Mouse (Mus musculus): ENCODE measurements around the gene Cobl.

The Cobl gene

GRCm38 (mm10) chr11:12311419-12311818 is 153.3 kb downstream of the Cobl start:
- peak in 1 of 2 experiments; percentile 17 for DNase-seq (ENCODE audit: low spot score in 2 of 2)

GRCm38 (mm10) chr11:12309423-12310023 is 155.2 kb downstream of the Cobl start:
- no peak for DNase-seq (ENCODE audit: low spot score in 2 of 2)

- no peak for DNase-seq (ENCODE audit: low spot score in 2 of 2)
Observed at GRCm38 (mm10) chr11:12304879-12305278, 159.9 kb downstream of the Cobl start.

DNA sequence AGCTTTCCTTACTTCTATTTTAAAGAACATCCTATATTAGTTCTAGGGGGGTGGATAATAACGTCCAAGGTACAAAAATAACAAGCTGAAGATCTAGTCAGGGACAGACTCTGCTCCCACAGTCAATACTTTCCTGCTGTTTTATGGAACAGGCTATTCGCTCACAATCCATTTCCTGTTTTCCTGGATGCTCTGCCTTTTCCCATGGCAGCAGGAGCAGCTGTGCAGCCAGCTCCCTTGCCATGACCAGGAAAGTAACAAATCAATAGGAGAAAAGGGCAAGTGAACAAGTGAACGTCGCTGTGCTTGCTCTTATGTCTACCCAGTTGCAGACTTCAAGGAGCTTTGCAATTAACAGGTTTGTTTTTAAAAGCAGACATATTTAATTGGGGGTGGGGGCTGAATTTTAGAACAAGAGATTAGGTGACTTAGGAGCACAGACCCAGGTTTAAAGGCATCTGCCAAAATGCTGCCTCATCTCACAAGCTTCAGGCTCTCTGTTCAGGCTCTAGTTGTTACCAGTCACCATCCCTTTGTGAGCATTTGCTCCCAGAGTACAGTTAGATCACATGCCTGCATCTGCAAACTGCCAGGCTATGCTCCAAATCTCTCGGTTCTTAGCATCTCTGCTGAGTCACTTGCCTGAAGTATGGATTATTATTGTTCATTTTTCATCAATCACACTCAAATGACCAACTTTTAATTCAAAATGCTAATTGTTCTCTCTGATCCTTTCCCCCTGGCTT is 164.9 kb downstream of the Cobl start:
- DNase-seq (ENCODE audit: low spot score in 2 of 2) = peak; percentile 14 to 21

- no peak for DNase-seq (ENCODE audit: low spot score in 2 of 2)
Observed at GRCm38 (mm10) chr11:12291654-12291935, 173.2 kb downstream of the Cobl start.

DNA sequence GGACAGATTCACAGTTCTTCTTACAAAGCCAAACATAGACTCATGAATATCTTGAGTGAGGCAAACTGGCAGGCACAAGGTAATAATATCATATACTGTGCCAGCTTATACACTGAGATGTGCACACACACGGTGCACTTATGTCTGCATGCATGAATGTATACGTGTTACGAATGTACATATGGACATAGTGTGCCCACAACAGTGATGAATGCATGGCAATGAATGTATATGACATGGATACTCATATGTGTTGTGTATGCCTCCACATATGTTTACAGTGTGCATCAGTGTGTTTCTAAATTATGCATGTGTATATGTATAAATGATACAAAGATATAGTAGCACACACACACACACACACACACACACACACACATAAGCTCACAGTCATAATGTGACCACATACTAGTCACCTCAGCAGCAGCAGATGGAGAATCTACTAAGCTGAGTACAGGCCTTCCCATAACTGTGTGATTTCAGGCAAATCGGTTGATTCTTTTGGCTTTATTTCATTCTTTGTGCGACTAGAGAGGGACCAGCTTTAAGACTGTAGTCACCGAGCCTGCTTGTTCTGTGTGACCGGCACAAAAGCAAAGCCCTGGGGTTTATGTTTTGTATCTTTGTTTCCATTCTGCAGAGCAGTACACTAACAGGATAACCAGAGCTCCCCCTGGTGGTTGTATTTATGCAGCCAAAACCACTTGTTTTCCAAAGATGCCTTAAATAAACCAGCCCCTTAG is 173.7 kb downstream of the Cobl start:
- peak; percentile 19 to 68 for DNase-seq (ENCODE audit: low spot score in 2 of 2)

GRCm38 (mm10) chr11:12285319-12286021 is 179.3 kb downstream of the Cobl start:
- no peak for DNase-seq (ENCODE audit: low spot score in 2 of 2)

DNA sequence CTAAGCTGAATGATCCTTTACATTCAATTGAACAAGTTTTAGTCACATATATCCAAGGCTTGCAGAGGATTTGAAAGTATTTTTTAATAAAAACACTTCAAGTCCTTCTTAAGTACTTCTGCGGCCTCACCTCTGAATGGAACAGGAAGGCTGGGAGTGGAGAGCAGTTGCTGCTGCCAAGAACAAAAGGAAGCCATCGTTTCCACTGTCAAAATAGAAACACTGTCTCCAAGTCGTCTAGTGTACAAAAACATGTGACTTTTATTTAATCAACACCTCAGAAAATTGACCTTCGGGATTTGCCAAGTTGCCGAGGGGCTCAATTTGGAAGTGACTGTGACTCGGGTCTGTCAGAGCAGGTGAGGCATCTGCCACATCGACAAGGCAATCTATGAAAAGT is 184.0 kb downstream of the Cobl start:
- DNase-seq (ENCODE audit: low spot score in 2 of 2) = peak; percentile 36 to 45

DNA sequence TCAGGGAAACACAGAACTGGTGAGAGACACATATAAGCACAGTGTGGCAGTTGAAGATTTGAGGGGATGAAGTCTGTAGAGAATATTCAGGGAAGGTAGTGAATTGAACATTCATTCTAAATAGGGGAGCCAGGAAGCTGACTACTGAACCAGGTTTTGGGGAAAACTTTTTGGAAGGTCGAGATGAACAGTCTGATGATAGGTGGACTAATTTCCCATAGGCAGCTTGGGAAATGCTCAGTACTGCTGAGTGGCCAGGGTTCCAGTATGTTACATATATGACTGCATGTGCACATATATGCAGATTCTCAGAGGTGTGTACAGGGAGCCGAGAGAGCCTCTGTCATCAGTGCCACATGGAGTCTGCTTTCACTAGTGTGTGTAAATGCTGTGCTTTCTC is 190.5 kb downstream of the Cobl start:
- DNase-seq (ENCODE audit: low spot score in 2 of 2) = no peak

- no peak for DNase-seq (ENCODE audit: low spot score in 2 of 2)
Observed at GRCm38 (mm10) chr11:12273726-12274125, 191.0 kb downstream of the Cobl start.

DNA sequence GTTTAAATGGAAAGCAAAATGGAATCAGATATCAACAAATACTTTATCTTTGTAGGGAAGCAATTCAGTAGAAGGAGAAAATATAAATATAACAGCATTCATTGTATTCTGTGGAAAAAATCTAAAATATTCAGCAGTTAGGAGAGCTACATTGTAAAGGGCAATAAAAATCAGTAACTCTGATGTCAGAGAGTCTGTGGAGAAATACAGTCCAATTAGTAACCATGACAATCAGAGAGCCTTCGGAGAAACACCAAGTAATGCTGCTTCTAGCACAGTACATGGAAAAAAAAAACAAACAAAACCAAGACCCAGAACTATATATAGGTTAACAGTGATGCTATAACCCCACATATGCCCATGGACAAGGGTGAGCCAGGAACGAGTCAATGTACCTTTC is 206.3 kb downstream of the Cobl start:
- DNase-seq (ENCODE audit: low spot score in 2 of 2) = no peak

DNA sequence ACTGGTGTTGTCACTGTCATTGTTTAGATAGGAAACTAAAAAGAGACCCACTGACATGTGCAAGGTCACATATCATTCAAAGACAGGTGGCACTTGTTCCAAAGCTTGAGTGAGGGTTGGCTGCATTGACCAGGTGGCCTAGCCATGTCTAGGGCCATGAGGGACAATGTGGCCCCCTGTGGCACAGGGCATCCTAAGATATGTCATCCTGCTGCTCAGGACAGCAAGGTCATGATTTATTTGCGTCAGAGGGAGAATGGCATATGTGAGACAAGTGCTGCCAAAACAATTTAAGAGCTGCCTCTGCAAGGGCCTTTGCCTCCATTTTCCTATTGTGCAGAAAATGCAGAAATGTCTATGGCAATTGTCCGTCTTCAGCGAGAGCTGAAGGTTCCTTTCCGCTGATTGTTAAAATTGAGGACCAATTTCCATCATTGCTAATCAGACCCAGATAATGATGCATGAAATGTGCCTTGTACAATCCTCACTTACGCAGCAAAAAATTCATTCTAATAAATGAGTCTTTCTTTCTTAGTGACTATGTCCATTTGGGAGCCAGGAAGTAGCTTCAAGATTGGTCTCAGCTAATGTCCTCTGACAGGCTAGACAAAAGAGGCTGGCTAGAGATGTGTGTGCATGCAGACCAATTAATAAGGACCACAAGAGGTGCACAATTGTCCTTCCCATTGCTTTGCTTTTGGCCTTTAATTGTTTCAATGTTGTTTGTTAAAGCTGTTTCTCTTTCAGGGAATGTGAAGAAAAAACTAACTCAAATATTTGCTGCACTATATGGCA is 207.2 kb downstream of the Cobl start:
- no peak for DNase-seq (ENCODE audit: low spot score in 2 of 2)

GRCm38 (mm10) chr11:12245327-12245915 is 219.3 kb downstream of the Cobl start:
- DNase-seq (ENCODE audit: low spot score in 2 of 2) = no peak

- no peak for DNase-seq (ENCODE audit: low spot score in 2 of 2)
Observed at GRCm38 (mm10) chr11:12236341-12236740, 228.4 kb downstream of the Cobl start.

- DNase-seq (ENCODE audit: low spot score in 2 of 2) = no peak
Observed at GRCm38 (mm10) chr11:12234876-12235275, 229.9 kb downstream of the Cobl start.

- DNase-seq (ENCODE audit: low spot score in 2 of 2) = no peak
Observed at GRCm38 (mm10) chr11:12234126-12234525, 230.6 kb downstream of the Cobl start.

GRCm38 (mm10) chr11:12232743-12233125 is 232.0 kb downstream of the Cobl start:
- no peak for DNase-seq (ENCODE audit: low spot score in 2 of 2)

- DNase-seq (ENCODE audit: low spot score in 2 of 2) = no peak
Observed at GRCm38 (mm10) chr11:12232041-12232742, 232.6 kb downstream of the Cobl start.

- peak; percentile 48 to 58 for DNase-seq (ENCODE audit: low spot score in 2 of 2)
Observed at GRCm38 (mm10) chr11:12231481-12232035, 233.2 kb downstream of the Cobl start.

DNA sequence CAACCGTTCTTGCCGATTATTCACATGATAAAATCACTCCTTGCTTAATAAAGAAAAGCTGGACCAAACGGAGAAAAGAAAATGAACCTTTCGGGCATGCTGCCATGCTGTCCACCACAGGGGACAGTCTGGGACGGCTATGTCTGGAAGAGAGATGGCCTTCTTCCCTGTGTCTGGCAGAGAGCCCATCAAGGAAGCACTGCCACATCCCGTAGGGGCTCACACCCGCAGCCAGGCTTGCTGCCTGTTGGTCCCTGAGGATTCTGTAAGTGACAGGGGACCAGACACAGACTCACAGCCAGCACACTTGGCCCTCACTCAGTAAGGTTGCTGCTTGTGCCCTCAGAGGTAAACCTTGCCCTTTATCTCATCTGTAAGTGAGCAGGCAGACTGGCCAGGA is 235.3 kb downstream of the Cobl start:
- peak in 1 of 2 experiments; percentile 3 for DNase-seq (ENCODE audit: low spot score in 2 of 2)
